Mouse (Mus musculus) mouse embryonic stem cell (cell line): ENCODE measurements around the gene Ankmy1.

Experiments
- in situ Hi-C, 2 experiments: fragments of 300-500 bp; cut with MboI; formaldehyde crosslinking; loops; 1 replicate in 1 of 2; 3 replicates in 1 of 2; pipeline ENCODE4 v1.14.3; 2019 to 2020; ENCODE audit warnings: low sequenced_read_pairs in 2 of 2, low pct_unique_long_range_greater_than_20kb in 1 of 2, mixed read lengths in 1 of 2; ENCODE audit not compliant: unreplicated experiment in 1 of 2

Ankmy1 gene

GRCm38 (mm10) chr1:92880101-92880500 is 22.6 kb downstream of the Ankmy1 start:
- in situ Hi-C loops: no loop called here

GRCm38 (mm10) chr1:92879266-92879665 is 23.4 kb downstream of the Ankmy1 start:
- in situ Hi-C loops: no loop called here

GRCm38 (mm10) chr1:92878066-92878741 is 24.5 kb downstream of the Ankmy1 start:
- in situ Hi-C loops: no loop called here

GRCm38 (mm10) chr1:92877431-92877978 is 25.2 kb downstream of the Ankmy1 start:
- in situ Hi-C loops: no loop called here

GRCm38 (mm10) chr1:92875360-92876111 is 27.2 kb downstream of the Ankmy1 start:
- in situ Hi-C loops: no loop called here

GRCm38 (mm10) chr1:92874011-92874410 is 28.7 kb downstream of the Ankmy1 start:
- in situ Hi-C loops: no loop called here

GRCm38 (mm10) chr1:92872666-92873065 is 30.0 kb downstream of the Ankmy1 start:
- in situ Hi-C loops: no loop called here

- in situ Hi-C loops: no loop called here
Measured at GRCm38 (mm10) chr1:92869985-92870384, 32.7 kb downstream of the Ankmy1 start.

- in situ Hi-C loops: no loop called here
Measured at GRCm38 (mm10) chr1:92866170-92866569, 36.5 kb downstream of the Ankmy1 start.

- in situ Hi-C loops: no loop called here
Measured at GRCm38 (mm10) chr1:92863268-92863667, 39.4 kb downstream of the Ankmy1 start.

- in situ Hi-C loops: no loop called here
Measured at GRCm38 (mm10) chr1:92861503-92861902, 41.2 kb downstream of the Ankmy1 start.

GRCm38 (mm10) chr1:92852450-92852849 is 50.3 kb downstream of the Ankmy1 start:
- in situ Hi-C loops: no loop called here

GRCm38 (mm10) chr1:92849938-92850574 is 52.6 kb downstream of the Ankmy1 start:
- in situ Hi-C loops: loop anchor here in 1 of 2 experiments (10.0 kb wide), 1 partner anchor 45 kb away; no protein-coding TSS in a partner anchor

GRCm38 (mm10) chr1:92849491-92849890 is 53.2 kb downstream of the Ankmy1 start:
- in situ Hi-C loops: loop anchor here in 1 of 2 experiments (10.0 kb wide), 1 partner anchor 45 kb away; no protein-coding TSS in a partner anchor

- in situ Hi-C loops: loop anchor here in 1 of 2 experiments (10.0 kb wide), 1 partner anchor 47 kb away; no protein-coding TSS in a partner anchor
Measured at GRCm38 (mm10) chr1:92847873-92848839, 54.5 kb downstream of the Ankmy1 start.

- in situ Hi-C loops: loop anchor here in 1 of 2 experiments (10.0 kb wide), 1 partner anchor 49 kb away; no protein-coding TSS in a partner anchor
Measured at GRCm38 (mm10) chr1:92845889-92846288, 56.8 kb downstream of the Ankmy1 start.

- in situ Hi-C loops: loop anchor here in 1 of 2 experiments (10.0 kb wide), 1 partner anchor 53 kb away; no protein-coding TSS in a partner anchor
Measured at GRCm38 (mm10) chr1:92841427-92841826, 61.3 kb downstream of the Ankmy1 start.
